ENCODE assay signal across 28 mouse cellular contexts in the genomic region with DNA sequence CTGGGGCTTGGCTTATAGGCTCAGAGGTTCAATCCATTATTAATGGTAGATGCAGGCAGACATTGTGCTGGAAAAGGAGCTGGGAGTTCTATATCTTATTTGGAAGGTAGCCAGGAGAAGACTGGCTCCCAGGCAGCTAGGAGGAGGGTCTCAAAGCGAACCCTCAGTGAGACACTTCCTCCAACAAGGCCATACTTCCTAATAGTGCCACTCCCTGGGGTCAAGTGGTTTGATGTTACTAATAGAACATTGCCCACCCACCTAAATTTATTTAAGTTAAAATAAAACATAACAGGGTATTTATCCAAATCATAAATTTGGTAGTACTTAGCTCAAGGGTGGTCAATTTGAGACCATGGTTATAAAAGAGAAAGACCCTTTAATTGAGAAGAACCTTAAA. TPM values are rescaled to one million over a fixed set of nuclear protein-coding genes. Genes with fewer than 3 reads are reported as not detected.
DNase-seq lines count a peak whose midpoint lies in the region; ATAC-seq and TF ChIP-seq lines count a peak whose summit lies in the region.
"Had no signal": no experiment of that assay in that cellular context is flagged by ENCODE, and none has a peak within 500 bp of the region (broad histone marks: within the 10 kb centered on the region; RNA-seq: fewer than 3 reads in every experiment).

No protein-coding gene starts in this region.

- WGBS in liver, embryonic 11.5 days: 50% methylated on average over 1 of the region's 1 CpGs
- WGBS in lung, postnatal 0 days: 42% methylated on average over 1 of the region's 1 CpGs
- WGBS in heart, adult 2 months: 74% methylated on average over 1 of the region's 1 CpGs

- no peak for TF ChIP-seq EP300 in lung, postnatal 0 days (IDR thresholded peaks at IDR 0.05)
- no peak for TF ChIP-seq EP300 in MEL (IDR thresholded peaks at IDR 0.05; ENCODE audit: low read depth in 1 of 2, low read length in 2 of 2)
- TF ChIP-seq EP300 in heart, adult 2 months (IDR thresholded peaks at IDR 0.05; ENCODE audit: insufficient read depth, low read depth, low read length): no peak

- no peak overlapping the region for H3K9ac ChIP-seq in liver, embryonic 11.5 days (ENCODE audit: low read depth, low read length)
- no peak overlapping the region for H3K9ac ChIP-seq in lung, postnatal 0 days (replicated peaks; ENCODE audit: low read depth)
- no peak overlapping the region for H3K9ac ChIP-seq in MEL (ENCODE audit: control insufficient read depth, low read depth, low read length, poor library complexity, severe bottlenecking)
- no peak overlapping the region for H3K9ac ChIP-seq in heart, adult 2 months (ENCODE audit: low read depth, low read length)
- H3K9ac ChIP-seq: embryonic facial prominence, embryonic 13.5 days; embryonic facial prominence, embryonic 15.5 days; forebrain, embryonic 12.5 days had no signal

- peak overlapping the region; percentile 45 for H3K4me2 ChIP-seq in liver, embryonic 11.5 days
- H3K4me2 ChIP-seq in lung, postnatal 0 days (replicated peaks; ENCODE audit: low read depth, low read length): no peak overlapping the region
- H3K4me2 ChIP-seq: embryonic facial prominence, embryonic 13.5 days; embryonic facial prominence, embryonic 15.5 days; forebrain, embryonic 12.5 days had no signal

- ATAC-seq in liver, embryonic 11.5 days (replicated peaks; ENCODE audit: low FRiP score): no peak
- peak; percentile 38; the same call in 1 of the 2 replicates for ATAC-seq in lung, postnatal 0 days
- ATAC-seq: CD4-positive, CD25-positive, alpha-beta regulatory T cell, adult 4 months; forebrain, embryonic 14.5 days; forebrain, embryonic 16.5 days had no signal

- H3K9me3 ChIP-seq in liver, embryonic 11.5 days (ENCODE audit: control insufficient read depth, low read length): no peaks in the 10 kb centered on the region
- no peaks in the 10 kb centered on the region for H3K9me3 ChIP-seq in lung, postnatal 0 days (ENCODE audit: low read length)
- no peaks in the 10 kb centered on the region for H3K9me3 ChIP-seq in MEL (replicated peaks; ENCODE audit: insufficient read depth, low read length)
- H3K9me3 ChIP-seq: embryonic facial prominence, embryonic 13.5 days; embryonic facial prominence, embryonic 15.5 days; forebrain, embryonic 10.5 days; forebrain, embryonic 12.5 days; G1E had no signal

- peaks cover 25% of the 10 kb centered on the region for H3K4me1 ChIP-seq in liver, embryonic 11.5 days (replicated peaks; ENCODE audit: control insufficient read depth, insufficient read depth, low read length)
- peaks cover 7% of the 10 kb centered on the region for H3K4me1 ChIP-seq in lung, postnatal 0 days (ENCODE audit: insufficient read depth, low read depth, low read length)
- H3K4me1 ChIP-seq in MEL (ENCODE audit: control insufficient read depth in 1 of 2, insufficient read depth in 2 of 2, low read length in 2 of 2): peaks cover 24 to 35% of the 10 kb centered on the region in 2 experiments
- peaks cover under 1% of the 10 kb centered on the region; the same call in 1 of the 2 replicates for H3K4me1 ChIP-seq in heart, adult 2 months (ENCODE audit: control insufficient read depth, insufficient read depth, low read length)

- no peak for DNase-seq in liver, embryonic 11.5 days (ENCODE audit: low spot score)
- no peak for DNase-seq in liver
- no peak for DNase-seq in lung, postnatal 0 days (ENCODE audit: low spot score)
- DNase-seq in lung, postnatal 36 days: no peak
- no peak for DNase-seq in MEL (ENCODE audit: low read depth, low spot score)
- no peak for DNase-seq in heart, adult 2 months
- DNase-seq: adrenal gland, adult 2 months; adrenal gland, postnatal 10 days; adrenal gland, postnatal 25 days; B cell, adult 2 months; cerebellum, adult 11 months; cerebellum, adult 18-20 months; cerebellum, adult 8-10 months; cerebellum, adult 9-11 months; cerebellum, postnatal 14 days; cerebellum, postnatal 36 days; embryo, embryonic 11 days had no signal

- no peaks in the 10 kb centered on the region for H3K27me3 ChIP-seq in liver, embryonic 11.5 days (replicated peaks; ENCODE audit: control insufficient read depth, insufficient read depth, low read length)
- H3K27me3 ChIP-seq in lung, postnatal 0 days (replicated peaks; ENCODE audit: insufficient read depth, low read length): no peaks in the 10 kb centered on the region
- H3K27me3 ChIP-seq in MEL (ENCODE audit: control insufficient read depth in 1 of 2, insufficient read depth in 2 of 2, low read length in 2 of 2): no peaks in the 10 kb centered on the region
- H3K27me3 ChIP-seq in heart, adult 2 months (ENCODE audit: control insufficient read depth, insufficient read depth, low read length): no peaks in the 10 kb centered on the region
- H3K27me3 ChIP-seq: CH12.LX; embryonic facial prominence, embryonic 13.5 days; embryonic facial prominence, embryonic 15.5 days; forebrain, embryonic 12.5 days had no signal

- TF ChIP-seq RAD21 in MEL (IDR thresholded peaks at IDR 0.05; ENCODE audit: low read depth, low read length): no peak

- no peak for TF ChIP-seq POLR2A in MEL (IDR thresholded peaks at IDR 0.05; ENCODE audit: control insufficient read depth in 1 of 2, insufficient read depth in 1 of 2, low read depth in 1 of 2, low read length in 2 of 2, poor library complexity in 1 of 2)
- TF ChIP-seq POLR2A in heart, adult 2 months (IDR thresholded peaks at IDR 0.05; ENCODE audit: insufficient read depth, low read depth, low read length): no peak

- no peak overlapping the region for H3K4me3 ChIP-seq in liver, embryonic 11.5 days (ENCODE audit: low read depth, low read length)
- no peak overlapping the region for H3K4me3 ChIP-seq in lung, postnatal 0 days (ENCODE audit: low read depth, low read length)
- no peak overlapping the region; a peak in 1 of 4 replicates for H3K4me3 ChIP-seq in MEL (ENCODE audit: control insufficient read depth in 1 of 2, insufficient read depth in 1 of 2, low read depth in 2 of 2, low read length in 2 of 2)
- H3K4me3 ChIP-seq in heart, adult 2 months: no peak overlapping the region
- H3K4me3 ChIP-seq: embryonic facial prominence, embryonic 13.5 days; embryonic facial prominence, embryonic 15.5 days; erythroblast, embryonic 14.5 days; forebrain, embryonic 10.5 days; forebrain, embryonic 12.5 days had no signal

- peaks cover 63% of the 10 kb centered on the region for H3K79me2 ChIP-seq in MEL (ENCODE audit: control insufficient read depth, insufficient read depth, low read length, poor library complexity)
- H3K79me2 ChIP-seq in heart, adult 2 months (replicated peaks; ENCODE audit: control insufficient read depth, insufficient read depth, low read length): peaks cover 5% of the 10 kb centered on the region; the same call in 1 of the 2 replicates

- H3K27ac ChIP-seq in liver, embryonic 11.5 days (ENCODE audit: low read depth, low read length): 0 out of 2 replicates have a peak overlapping the region, but pooled peaks have one; percentile 3
- no peak overlapping the region for H3K27ac ChIP-seq in lung, postnatal 0 days (ENCODE audit: low read length)
- H3K27ac ChIP-seq in MEL (ENCODE audit: control insufficient read depth, low read depth, low read length): peak overlapping the region; percentile 86
- H3K27ac ChIP-seq in heart, adult 2 months: no peak overlapping the region
- H3K27ac ChIP-seq: embryonic facial prominence, embryonic 13.5 days; embryonic facial prominence, embryonic 15.5 days; forebrain, embryonic 10.5 days; forebrain, embryonic 12.5 days had no signal

- TF ChIP-seq CTCF in lung, postnatal 0 days (IDR thresholded peaks at IDR 0.05): no peak
- TF ChIP-seq CTCF in MEL (IDR thresholded peaks at IDR 0.05 in 2 of 3, conservative IDR thresholded peaks at IDR 0.05 in 1 of 3; ENCODE audit: control insufficient read depth in 1 of 3, insufficient read depth in 1 of 3, low read depth in 2 of 3, low read length in 3 of 3, poor library complexity in 1 of 3, severe bottlenecking in 1 of 3): no peak
- no peak for TF ChIP-seq CTCF in heart, adult 2 months (IDR thresholded peaks at IDR 0.05)

- intact Hi-C loops in heart, adult 2 months (cut with DNase I): no loop called here

- peaks cover 15% of the 10 kb centered on the region; the same call in 1 of the 2 replicates for H3K36me3 ChIP-seq in liver, embryonic 11.5 days (ENCODE audit: control insufficient read depth, insufficient read depth, low read length)
- peaks cover 8% of the 10 kb centered on the region; the same call in 1 of the 2 replicates for H3K36me3 ChIP-seq in lung, postnatal 0 days (ENCODE audit: insufficient read depth, low read length)
- peaks cover 21 to 55% of the 10 kb centered on the region in 2 experiments for H3K36me3 ChIP-seq in MEL (ENCODE audit: control insufficient read depth in 1 of 2, insufficient read depth in 2 of 2, low read length in 2 of 2)
- H3K36me3 ChIP-seq in heart, adult 2 months (ENCODE audit: control insufficient read depth, insufficient read depth, low read length): peaks cover 10% of the 10 kb centered on the region

RNA-seq across cellular contexts. Expression of a gene that starts 6.7 kb away (rescaled TPM):
- 6.3 and 6.7 TPM in 2 replicates for polyA plus RNA-seq in liver, embryonic 11.5 days (2014; fragmentation: Nextera tagmentation; extraction: Ambion mirVana)
- polyA plus RNA-seq in lung, postnatal 0 days (2015; fragmentation: Nextera tagmentation; extraction: Ambion mirVana): 3.6 and 4.1 TPM in 2 replicates
- 31.5 and 34.7 TPM in 2 replicates for total RNA-seq in MEL (2012; rRNA removed)
- 10 to 100 TPM in 1 of 2 experiments, not detected in 1; 11.5 TPM for polyA plus RNA-seq in MEL (2012; ENCODE audit: insufficient read depth in 1 of 2, insufficient read length in 2 of 2, low read depth in 1 of 2, low replicate concordance in 2 of 2, missing spikeins in 1 of 2)
- 1 to 10 TPM; 7.2 to 8.0 TPM for total RNA-seq in heart, adult 2 months (2021)
- polyA plus RNA-seq in heart, adult 2 months (2012; rRNA removed): 3.1 and 4.4 TPM in 2 replicates

RNA-seq across cellular contexts. Expression of a gene that starts 24.1 kb away (rescaled TPM):
- 0.31 and 0.36 TPM in 2 replicates for polyA plus RNA-seq in liver, embryonic 11.5 days (2014; fragmentation: Nextera tagmentation; extraction: Ambion mirVana)
- polyA plus RNA-seq in lung, postnatal 0 days (2015; fragmentation: Nextera tagmentation; extraction: Ambion mirVana): 0.38 and 0.43 TPM in 2 replicates
- total RNA-seq in MEL (2012; rRNA removed): 0.56 and 0.65 TPM in 2 replicates
- polyA plus RNA-seq in MEL (2012; ENCODE audit: insufficient read depth in 1 of 2, insufficient read length in 2 of 2, low read depth in 1 of 2, low replicate concordance in 2 of 2, missing spikeins in 1 of 2): under 1 TPM in 1 of 2 experiments, not detected in 1; 0.81 TPM
- total RNA-seq in heart, adult 2 months (2021): 1 to 10 TPM in 1 of 2 experiments, under 1 TPM in 1; 0.50 to 1.0 TPM
- 0.86 and 1.8 TPM in 2 replicates for polyA plus RNA-seq in heart, adult 2 months (2012; rRNA removed)
- total RNA-seq: common myeloid progenitor, adult 5-6 weeks had no signal
- polyA plus RNA-seq: erythroblast, embryonic 14.5 days; G1E had no signal

RNA-seq across cellular contexts. Expression of a gene that starts 24.2 kb away (rescaled TPM):
- polyA plus RNA-seq in liver, embryonic 11.5 days (2014; fragmentation: Nextera tagmentation; extraction: Ambion mirVana): 70.4 and 74.0 TPM in 2 replicates
- polyA plus RNA-seq in lung, postnatal 0 days (2015; fragmentation: Nextera tagmentation; extraction: Ambion mirVana): 56.3 and 57.6 TPM in 2 replicates
- 58.0 and 61.3 TPM in 2 replicates for total RNA-seq in MEL (2012; rRNA removed)
- polyA plus RNA-seq in MEL (2012; ENCODE audit: insufficient read depth in 1 of 2, insufficient read length in 2 of 2, low read depth in 1 of 2, low replicate concordance in 2 of 2, missing spikeins in 1 of 2): 100 to 1,000 TPM in 1 of 2 experiments, 10 to 100 TPM in 1; 79.2 to 287 TPM
- total RNA-seq in heart, adult 2 months (2021): 10 to 100 TPM; 23.5 to 24.1 TPM
- 44.0 and 63.3 TPM in 2 replicates for polyA plus RNA-seq in heart, adult 2 months (2012; rRNA removed)

RNA-seq across cellular contexts. Expression of a gene that starts 50.3 kb away (rescaled TPM):
- 39.9 and 43.2 TPM in 2 replicates for polyA plus RNA-seq in liver, embryonic 11.5 days (2014; fragmentation: Nextera tagmentation; extraction: Ambion mirVana)
- polyA plus RNA-seq in lung, postnatal 0 days (2015; fragmentation: Nextera tagmentation; extraction: Ambion mirVana): 75.6 and 86.5 TPM in 2 replicates
- total RNA-seq in MEL (2012; rRNA removed): 0.19 TPM in 1 of 2 replicates, not detected in the other
- under 1 TPM in 1 of 2 experiments, not detected in 1; 0.28 TPM for polyA plus RNA-seq in MEL (2012; ENCODE audit: insufficient read depth in 1 of 2, insufficient read length in 2 of 2, low read depth in 1 of 2, low replicate concordance in 2 of 2, missing spikeins in 1 of 2)
- total RNA-seq in heart, adult 2 months (2021): 1 to 10 TPM; 7.4 to 7.5 TPM
- polyA plus RNA-seq in heart, adult 2 months (2012; rRNA removed): 24.8 and 35.6 TPM in 2 replicates
- total RNA-seq: common myeloid progenitor, adult 5-6 weeks had no signal
- polyA plus RNA-seq: CD4-positive, CD25-positive, alpha-beta regulatory T cell, adult 4 months; G1E had no signal

RNA-seq across cellular contexts. Expression of a gene that starts 51.2 kb away (rescaled TPM):
- 24.5 and 25.8 TPM in 2 replicates for polyA plus RNA-seq in liver, embryonic 11.5 days (2014; fragmentation: Nextera tagmentation; extraction: Ambion mirVana)
- polyA plus RNA-seq in lung, postnatal 0 days (2015; fragmentation: Nextera tagmentation; extraction: Ambion mirVana): 44.9 and 47.1 TPM in 2 replicates
- not detected in 2 replicates for total RNA-seq in MEL (2012; rRNA removed)
- under 1 TPM in 1 of 2 experiments, not detected in 1; 0.88 TPM for polyA plus RNA-seq in MEL (2012; ENCODE audit: insufficient read depth in 1 of 2, insufficient read length in 2 of 2, low read depth in 1 of 2, low replicate concordance in 2 of 2, missing spikeins in 1 of 2)
- total RNA-seq in heart, adult 2 months (2021): 10 to 100 TPM; 13.4 to 16.8 TPM
- polyA plus RNA-seq in heart, adult 2 months (2012; rRNA removed): 29.7 and 35.6 TPM in 2 replicates
- total RNA-seq: CH12.LX, G1E had no signal
- polyA plus RNA-seq: CD4-positive, CD25-positive, alpha-beta regulatory T cell, adult 4 months; erythroblast, embryonic 14.5 days; G1E had no signal

Comparison
In these comparisons a context has a peak if more than half of its experiments do, and no peak if none do; other contexts are left out.
1. H3K27ac ChIP-seq: peak in liver, embryonic 11.5 days (single experiment) and MEL (single experiment); none in lung, postnatal 0 days (single experiment) and heart, adult 2 months (single experiment).